Mouse (Mus musculus): ENCODE measurements around the gene Camk1d. TPM values are rescaled to one million over a fixed set of nuclear protein-coding genes. Genes with fewer than 3 reads are reported as not detected.

Camk1d gene
- polyA plus RNA-seq, 1 experiment: 3.2 TPM

DNA sequence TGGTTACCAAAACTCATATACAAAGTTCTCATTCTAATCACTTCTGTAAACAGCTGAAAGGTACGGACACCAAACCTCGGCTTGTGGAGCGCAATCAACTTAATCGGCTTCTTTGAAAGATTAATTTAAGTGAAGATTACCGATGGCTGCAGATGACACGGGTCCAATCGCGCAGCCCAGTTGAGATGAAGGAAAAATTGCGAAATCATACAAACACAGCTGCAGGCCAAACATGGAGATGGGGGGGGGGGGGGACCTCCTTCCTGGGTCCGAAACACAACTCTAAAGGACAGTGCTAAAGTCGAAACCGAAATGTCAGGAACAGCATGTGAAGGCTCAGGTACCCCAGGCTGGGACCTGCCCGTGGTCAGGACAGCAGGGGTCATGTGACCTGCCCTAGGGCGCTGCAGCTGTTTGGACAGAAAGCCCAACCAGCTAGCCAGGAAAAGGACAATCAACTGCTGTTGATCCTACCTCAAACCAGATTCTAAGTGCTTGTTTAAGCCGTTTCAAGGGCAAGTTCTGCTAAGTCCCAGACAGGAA lies 44.7 kb downstream of the Camk1d start:
- TF ChIP-seq EP300 (IDR thresholded peaks at IDR 0.05; ENCODE audit: insufficient read depth, low read depth, low read length) (peak; percentile 94), CTCF (IDR thresholded peaks at IDR 0.05; ENCODE audit: low read depth, low read length) (no peak), POLR2A (IDR thresholded peaks at IDR 0.05; ENCODE audit: insufficient read depth, low read length) (no peak)

DNA sequence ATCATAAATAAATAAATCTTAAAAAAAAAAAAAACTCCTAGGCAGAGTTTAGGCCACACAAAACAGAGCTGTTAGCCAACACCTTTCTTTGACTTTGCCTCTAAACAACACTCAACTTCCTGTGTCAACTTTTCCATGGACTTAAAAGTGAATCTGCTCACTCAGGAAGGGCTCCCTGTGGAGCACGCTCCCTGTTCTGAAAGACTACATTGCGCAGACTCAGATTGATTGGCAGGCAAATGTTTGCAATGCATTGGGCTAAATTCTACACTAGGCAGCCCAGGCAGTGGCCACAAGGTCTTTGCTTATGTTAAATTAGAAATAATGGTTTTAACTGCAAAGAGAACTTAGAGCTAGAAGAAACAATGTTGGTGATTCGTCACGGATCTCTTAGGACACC lies 45.4 kb downstream of the Camk1d start:
- H3K9ac ChIP-seq (ENCODE audit: low read depth, poor library complexity, severe bottlenecking): no peak overlapping the region
- no peak for TF ChIP-seq EP300 (IDR thresholded peaks at IDR 0.05; ENCODE audit: insufficient read depth, low read depth, low read length)
- no peaks in the 10 kb centered on the region for H3K36me3 ChIP-seq (ENCODE audit: control insufficient read depth, insufficient read depth, low read length, poor library complexity, severe bottlenecking)
- no peaks in the 10 kb centered on the region for H3K9me3 ChIP-seq (replicated peaks; ENCODE audit: control insufficient read depth, insufficient read depth, low read length, poor library complexity, severe bottlenecking)
- no peak overlapping the region for H3K4me3 ChIP-seq (ENCODE audit: low read depth, low read length)
- H3K27ac ChIP-seq (ENCODE audit: insufficient read depth, low read length): no peak overlapping the region
- peaks cover 2% of the 10 kb centered on the region for H3K4me1 ChIP-seq (ENCODE audit: control insufficient read depth, insufficient read depth, low read length)
- no peaks in the 10 kb centered on the region for H3K27me3 ChIP-seq (ENCODE audit: control insufficient read depth, insufficient read depth, low read length, poor library complexity, severe bottlenecking)

More for the DNA sequence above, 44.7 kb downstream of the Camk1d start:
- Histone ChIP-seq H3K27ac (ENCODE audit: insufficient read depth, low read length) (no peak overlapping the region), H3K4me3 (ENCODE audit: low read depth, low read length) (peak overlapping the region; percentile 14; the same call in 1 of the 2 replicates), H3K27me3 (ENCODE audit: control insufficient read depth, insufficient read depth, low read length, poor library complexity, severe bottlenecking) (no peaks in the 10 kb centered on the region), H3K4me1 (ENCODE audit: control insufficient read depth, insufficient read depth, low read length) (peaks cover 2% of the 10 kb centered on the region), H3K36me3 (ENCODE audit: control insufficient read depth, insufficient read depth, low read length, poor library complexity, severe bottlenecking) (no peaks in the 10 kb centered on the region), H3K9ac (ENCODE audit: low read depth, poor library complexity, severe bottlenecking) (no peak overlapping the region), H3K9me3 (replicated peaks; ENCODE audit: control insufficient read depth, insufficient read depth, low read length, poor library complexity, severe bottlenecking) (no peaks in the 10 kb centered on the region)

DNA sequence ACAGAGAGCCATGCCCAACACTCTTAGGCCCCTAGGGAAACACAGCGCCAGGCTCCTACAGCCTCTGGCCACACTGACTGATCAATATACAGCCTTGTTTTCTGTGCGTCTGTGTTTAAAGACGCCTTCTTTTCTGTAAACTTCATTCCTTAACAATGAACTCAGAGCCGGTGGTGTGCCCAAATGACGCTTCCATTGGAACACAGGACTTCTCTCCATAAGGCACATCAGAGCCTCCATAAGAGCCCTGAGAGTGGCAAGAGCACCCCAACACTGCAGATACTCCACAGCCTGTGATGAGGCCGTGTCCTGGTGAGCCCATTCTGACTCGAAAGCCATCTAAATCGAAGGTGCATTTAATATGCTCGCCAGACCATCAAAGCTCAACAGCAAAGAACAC lies 50.8 kb downstream of the Camk1d start:
- Histone ChIP-seq H3K27me3 (ENCODE audit: control insufficient read depth, insufficient read depth, low read length, poor library complexity, severe bottlenecking) (no peaks in the 10 kb centered on the region), H3K27ac (ENCODE audit: insufficient read depth, low read length) (no peak overlapping the region), H3K9me3 (replicated peaks; ENCODE audit: control insufficient read depth, insufficient read depth, low read length, poor library complexity, severe bottlenecking) (no peaks in the 10 kb centered on the region), H3K4me3 (ENCODE audit: low read depth, low read length) (no peak overlapping the region), H3K36me3 (ENCODE audit: control insufficient read depth, insufficient read depth, low read length, poor library complexity, severe bottlenecking) (no peaks in the 10 kb centered on the region), H3K9ac (ENCODE audit: low read depth, poor library complexity, severe bottlenecking) (no peak overlapping the region), H3K4me1 (ENCODE audit: control insufficient read depth, insufficient read depth, low read length) (no peaks in the 10 kb centered on the region)
- TF ChIP-seq POLR2A (IDR thresholded peaks at IDR 0.05; ENCODE audit: insufficient read depth, low read length) (no peak), CTCF (IDR thresholded peaks at IDR 0.05; ENCODE audit: low read depth, low read length) (no peak), EP300 (IDR thresholded peaks at IDR 0.05; ENCODE audit: insufficient read depth, low read depth, low read length) (no peak)

DNA sequence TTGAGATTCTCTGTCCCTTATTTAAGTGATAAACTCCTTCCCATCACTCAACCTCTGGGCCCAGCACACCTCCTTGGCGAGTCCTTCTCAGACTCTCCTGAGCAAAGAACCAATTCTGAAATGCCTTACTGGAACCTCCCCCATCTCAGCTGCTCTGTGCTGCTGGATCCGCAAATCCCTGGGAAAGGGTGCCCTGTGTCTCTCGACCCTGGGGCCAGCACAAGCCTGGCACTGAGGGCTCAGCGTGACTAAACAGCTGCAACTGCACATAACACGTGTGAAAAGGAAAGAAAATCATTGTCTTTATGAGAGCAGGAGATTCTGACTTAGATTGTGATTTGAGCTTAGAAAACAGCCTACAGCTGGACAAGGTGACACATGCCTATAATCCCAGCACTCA lies 52.4 kb downstream of the Camk1d start:
- H3K9ac ChIP-seq (ENCODE audit: low read depth, poor library complexity, severe bottlenecking): no peak overlapping the region
- H3K27ac ChIP-seq (ENCODE audit: insufficient read depth, low read length): no peak overlapping the region
- TF ChIP-seq CTCF (IDR thresholded peaks at IDR 0.05; ENCODE audit: low read depth, low read length): no peak
- TF ChIP-seq EP300 (IDR thresholded peaks at IDR 0.05; ENCODE audit: insufficient read depth, low read depth, low read length): no peak
- TF ChIP-seq POLR2A (IDR thresholded peaks at IDR 0.05; ENCODE audit: insufficient read depth, low read length): no peak
- no peaks in the 10 kb centered on the region for H3K9me3 ChIP-seq (replicated peaks; ENCODE audit: control insufficient read depth, insufficient read depth, low read length, poor library complexity, severe bottlenecking)
- no peak overlapping the region for H3K4me3 ChIP-seq (ENCODE audit: low read depth, low read length)
- H3K36me3 ChIP-seq (ENCODE audit: control insufficient read depth, insufficient read depth, low read length, poor library complexity, severe bottlenecking): no peaks in the 10 kb centered on the region
- H3K27me3 ChIP-seq (ENCODE audit: control insufficient read depth, insufficient read depth, low read length, poor library complexity, severe bottlenecking): no peaks in the 10 kb centered on the region
- no peaks in the 10 kb centered on the region for H3K4me1 ChIP-seq (ENCODE audit: control insufficient read depth, insufficient read depth, low read length)

DNA sequence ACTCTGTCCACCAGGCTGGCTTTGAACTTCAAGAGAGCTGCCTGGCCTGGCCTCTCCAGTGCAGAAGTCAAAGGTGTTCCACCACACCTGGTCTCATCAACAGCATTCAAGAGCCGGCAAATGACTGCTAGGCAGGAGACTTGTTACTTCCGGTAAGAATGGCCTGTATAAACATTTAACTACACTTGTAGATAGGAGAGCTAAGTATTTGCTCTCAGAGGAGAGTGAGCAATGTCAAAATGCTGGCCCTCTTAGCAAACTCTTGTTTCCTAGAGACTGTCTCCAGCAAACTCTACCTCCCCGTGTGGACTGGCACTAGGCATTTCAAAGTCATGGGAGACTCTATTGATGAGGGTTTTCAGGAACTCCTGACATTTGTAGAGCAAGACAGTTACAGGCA lies 56.3 kb downstream of the Camk1d start:
- TF ChIP-seq POLR2A (IDR thresholded peaks at IDR 0.05; ENCODE audit: insufficient read depth, low read length): no peak
- TF ChIP-seq CTCF (IDR thresholded peaks at IDR 0.05; ENCODE audit: low read depth, low read length): no peak
- TF ChIP-seq EP300 (IDR thresholded peaks at IDR 0.05; ENCODE audit: insufficient read depth, low read depth, low read length): no peak
- no peak overlapping the region for H3K4me3 ChIP-seq (ENCODE audit: low read depth, low read length)
- H3K27ac ChIP-seq (ENCODE audit: insufficient read depth, low read length): no peak overlapping the region
- H3K9ac ChIP-seq (ENCODE audit: low read depth, poor library complexity, severe bottlenecking): no peak overlapping the region
- H3K36me3 ChIP-seq (ENCODE audit: control insufficient read depth, insufficient read depth, low read length, poor library complexity, severe bottlenecking): no peaks in the 10 kb centered on the region
- H3K27me3 ChIP-seq (ENCODE audit: control insufficient read depth, insufficient read depth, low read length, poor library complexity, severe bottlenecking): no peaks in the 10 kb centered on the region
- H3K9me3 ChIP-seq (replicated peaks; ENCODE audit: control insufficient read depth, insufficient read depth, low read length, poor library complexity, severe bottlenecking): no peaks in the 10 kb centered on the region
- H3K4me1 ChIP-seq (ENCODE audit: control insufficient read depth, insufficient read depth, low read length): no peaks in the 10 kb centered on the region

DNA sequence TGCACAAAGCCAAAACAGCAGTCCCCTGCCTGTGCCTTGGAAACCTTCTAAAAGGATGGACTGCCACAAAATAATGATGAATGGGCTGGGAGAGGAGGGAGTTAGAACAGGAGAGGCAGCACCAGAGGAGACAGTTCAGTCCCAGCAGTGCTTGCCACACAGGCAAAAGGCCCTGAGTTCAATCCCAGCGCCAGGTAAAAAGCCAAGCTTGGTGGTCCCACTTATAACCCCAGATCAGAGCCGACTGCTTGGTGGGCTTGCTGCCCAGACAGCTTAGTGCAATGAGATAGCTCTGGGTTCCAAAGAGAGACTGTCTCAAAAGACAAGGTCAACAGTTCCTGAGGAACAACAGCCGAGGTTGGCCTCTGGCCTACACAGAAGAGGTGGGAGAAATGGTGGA lies 58.0 kb downstream of the Camk1d start:
- no peak overlapping the region for H3K4me3 ChIP-seq (ENCODE audit: low read depth, low read length)
- H3K9me3 ChIP-seq (replicated peaks; ENCODE audit: control insufficient read depth, insufficient read depth, low read length, poor library complexity, severe bottlenecking): no peaks in the 10 kb centered on the region
- no peaks in the 10 kb centered on the region for H3K27me3 ChIP-seq (ENCODE audit: control insufficient read depth, insufficient read depth, low read length, poor library complexity, severe bottlenecking)
- H3K9ac ChIP-seq (ENCODE audit: low read depth, poor library complexity, severe bottlenecking): no peak overlapping the region
- no peaks in the 10 kb centered on the region for H3K4me1 ChIP-seq (ENCODE audit: control insufficient read depth, insufficient read depth, low read length)
- H3K27ac ChIP-seq (ENCODE audit: insufficient read depth, low read length): no peak overlapping the region
- no peaks in the 10 kb centered on the region for H3K36me3 ChIP-seq (ENCODE audit: control insufficient read depth, insufficient read depth, low read length, poor library complexity, severe bottlenecking)
- TF ChIP-seq CTCF (IDR thresholded peaks at IDR 0.05; ENCODE audit: low read depth, low read length): no peak
- no peak for TF ChIP-seq EP300 (IDR thresholded peaks at IDR 0.05; ENCODE audit: insufficient read depth, low read depth, low read length)
- TF ChIP-seq POLR2A (IDR thresholded peaks at IDR 0.05; ENCODE audit: insufficient read depth, low read length): no peak

Data from ES-Bruce4 (cell line).